Mouse (Mus musculus): ENCODE data around the gene Elovl5.

Elovl5 gene

GRCm38 (mm10) chr9:77917074-77917621 lies at the start of gene Elovl5:
Gene Elovl5, plus strand, starts transcription at chr9:77917364.
- peak; percentile 99 for DNase-seq (ENCODE audit: low read depth)

GRCm38 (mm10) chr9:77891501-77891900 lies 25.7 kb upstream of the Elovl5 start:
- DNase-seq (ENCODE audit: low read depth), result no peak

GRCm38 (mm10) chr9:77898551-77898950 lies 18.6 kb upstream of the Elovl5 start:
- no peak for DNase-seq (ENCODE audit: low read depth)

- DNase-seq (ENCODE audit: low read depth), result no peak
These were observed 13.0 kb upstream of the Elovl5 start for GRCm38 (mm10) chr9:77904133-77904532.

- no peak for DNase-seq (ENCODE audit: low read depth)
These were observed 7.4 kb upstream of the Elovl5 start for GRCm38 (mm10) chr9:77909572-77910269.

- peak; percentile 91 for DNase-seq (ENCODE audit: low read depth)
These were observed 6.6 kb upstream of the Elovl5 start for GRCm38 (mm10) chr9:77910270-77911240.

- DNase-seq (ENCODE audit: low read depth), result peak; percentile 71
These were observed 5.5 kb upstream of the Elovl5 start for GRCm38 (mm10) chr9:77911508-77912229.

- DNase-seq (ENCODE audit: low read depth), result no peak
These were observed 4.9 kb upstream of the Elovl5 start for GRCm38 (mm10) chr9:77912246-77912645.

- no peak for DNase-seq (ENCODE audit: low read depth)
These were observed 2.5 kb upstream of the Elovl5 start for GRCm38 (mm10) chr9:77914616-77915015.

GRCm38 (mm10) chr9:77915791-77916190 lies 1.4 kb upstream of the Elovl5 start:
- DNase-seq (ENCODE audit: low read depth), result no peak

GRCm38 (mm10) chr9:77917622-77918131 lies 513 bp downstream of the Elovl5 start:
- DNase-seq (ENCODE audit: low read depth), result no peak

- DNase-seq (ENCODE audit: low read depth), result peak; percentile 77
These were observed 1.0 kb downstream of the Elovl5 start for GRCm38 (mm10) chr9:77918211-77918610.

- peak; percentile 17 for DNase-seq (ENCODE audit: low read depth)
These were observed 2.0 kb downstream of the Elovl5 start for GRCm38 (mm10) chr9:77918961-77919670.

GRCm38 (mm10) chr9:77920481-77920880 lies 3.3 kb downstream of the Elovl5 start:
- no peak for DNase-seq (ENCODE audit: low read depth)

- DNase-seq (ENCODE audit: low read depth), result no peak
These were observed 4.4 kb downstream of the Elovl5 start for GRCm38 (mm10) chr9:77921366-77922260.

GRCm38 (mm10) chr9:77923774-77924173 lies 6.6 kb downstream of the Elovl5 start:
- peak; percentile 15 for DNase-seq (ENCODE audit: low read depth)

- DNase-seq (ENCODE audit: low read depth), result no peak
These were observed 7.0 kb downstream of the Elovl5 start for GRCm38 (mm10) chr9:77924199-77924598.

GRCm38 (mm10) chr9:77926151-77926550 lies 9.0 kb downstream of the Elovl5 start:
- no peak for DNase-seq (ENCODE audit: low read depth)

GRCm38 (mm10) chr9:77926911-77927310 lies 9.7 kb downstream of the Elovl5 start:
- DNase-seq (ENCODE audit: low read depth), result no peak

GRCm38 (mm10) chr9:77927431-77927830 lies 10.3 kb downstream of the Elovl5 start:
- no peak for DNase-seq (ENCODE audit: low read depth)
